Mouse (Mus musculus): ENCODE data around the gene Evi5l.

- TF ChIP-seq POLR2A (IDR thresholded peaks at IDR 0.05; ENCODE audit: insufficient read depth, low read length) (no peak), CTCF (IDR thresholded peaks at IDR 0.05; ENCODE audit: low read depth, low read length) (no peak), EP300 (IDR thresholded peaks at IDR 0.05; ENCODE audit: insufficient read depth, low read depth, low read length) (no peak)
Observed at GRCm38 (mm10) chr8:4252934-4253841, 86.8 kb downstream of the Evi5l start, which contains the start of gene Snapc2.
